Mouse (Mus musculus) adrenal gland, postnatal 14 days (tissue): Measurements from ENCODE around the gene Gm49395. TPM values are rescaled to one million over a fixed set of nuclear protein-coding genes. Genes with fewer than 3 reads are reported as not detected.

ENCODE experiments used
- DNase-seq: peaks from one replicate; pipeline ENCODE4 v3.0.0; 2021; ENCODE audit warnings: mixed read lengths
- total RNA-seq: library from RNA; stranded (reverse); gene quantifications from 2 replicates; pipeline ENCODE4 v1.2.3, GENCODE M21; 2021

Gm49395 gene
- total RNA-seq, 1 experiment from 2014 or later = 7.0 TPM

DNA sequence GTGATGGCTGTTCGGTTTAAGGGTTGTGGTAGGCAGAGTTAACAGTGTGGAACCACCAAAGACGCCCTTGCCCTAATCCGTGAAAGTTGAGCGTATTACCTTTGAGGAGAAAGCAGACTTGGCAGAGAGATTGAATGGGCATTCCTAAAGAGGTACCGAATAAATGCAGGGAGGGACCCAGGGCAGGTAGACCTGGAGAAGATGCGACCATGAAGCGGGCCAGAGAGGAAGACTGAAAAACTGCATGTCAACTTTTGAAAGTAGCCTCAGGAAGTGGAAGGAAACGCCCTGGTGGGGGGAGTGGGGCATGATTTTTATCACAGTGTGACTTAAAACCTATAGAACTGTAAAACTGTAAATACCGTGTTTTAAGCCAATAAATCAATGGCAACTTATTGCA lies 2.3 kb downstream of the Gm49395 start:
- no peak for DNase-seq

DNA sequence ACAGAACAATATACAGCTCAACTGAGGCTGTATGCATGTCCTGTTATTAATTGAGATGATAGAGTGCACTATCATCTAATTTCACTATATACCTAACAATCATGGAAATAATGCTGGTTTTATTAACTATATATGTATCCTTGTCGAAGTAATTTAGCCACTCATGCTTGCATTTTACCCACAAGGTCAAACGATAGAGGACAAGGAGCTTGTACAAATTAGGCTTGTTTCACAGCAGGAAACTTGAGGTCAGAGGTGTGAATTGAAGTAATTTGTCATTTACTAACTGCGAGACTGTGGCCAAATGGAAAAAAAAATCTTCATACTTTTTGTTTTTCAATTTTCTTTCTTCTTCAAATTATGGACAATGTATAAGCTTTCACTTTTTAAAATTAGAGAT lies 3.5 kb downstream of the Gm49395 start:
- no peak for DNase-seq

DNA sequence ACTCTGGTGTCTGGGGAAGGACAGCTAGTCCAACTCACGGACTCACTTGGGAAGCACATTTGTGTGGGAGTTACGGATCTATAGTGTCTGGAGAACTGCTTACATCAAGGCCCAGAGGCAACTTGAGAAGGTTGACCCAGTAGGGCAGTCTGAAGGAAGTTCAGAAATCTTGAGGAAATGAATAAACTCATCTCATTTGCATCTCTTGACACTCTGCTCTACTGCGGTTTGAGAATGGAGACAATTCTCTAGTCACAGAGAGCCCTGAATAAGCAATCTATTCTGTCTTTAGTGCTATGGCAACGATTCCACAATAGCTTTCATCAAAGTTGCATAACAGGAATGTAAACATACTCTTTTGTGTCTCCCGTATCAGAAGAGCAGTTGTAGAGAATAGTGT lies 4.8 kb downstream of the Gm49395 start:
- DNase-seq = no peak

DNA sequence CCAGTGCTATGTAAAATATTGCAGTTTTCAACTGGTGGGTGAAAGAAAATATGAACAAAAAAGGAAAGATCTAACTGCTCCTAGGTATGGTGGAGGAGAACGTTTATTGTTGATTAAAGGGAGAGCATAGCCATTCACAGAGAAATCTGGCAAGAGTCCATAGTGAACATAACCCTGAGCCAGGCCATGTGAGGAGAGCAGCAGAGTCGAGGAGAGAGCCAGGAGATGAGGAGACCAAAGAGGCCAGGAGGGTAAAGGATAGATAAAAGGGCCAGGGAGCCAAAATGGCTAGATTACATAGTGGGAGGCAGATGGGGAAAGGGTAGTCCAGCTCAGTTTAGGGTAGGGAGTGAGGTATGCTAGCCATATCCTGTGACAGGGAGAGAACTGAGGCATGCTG lies 5.5 kb downstream of the Gm49395 start:
- peak; percentile 27 for DNase-seq

DNA sequence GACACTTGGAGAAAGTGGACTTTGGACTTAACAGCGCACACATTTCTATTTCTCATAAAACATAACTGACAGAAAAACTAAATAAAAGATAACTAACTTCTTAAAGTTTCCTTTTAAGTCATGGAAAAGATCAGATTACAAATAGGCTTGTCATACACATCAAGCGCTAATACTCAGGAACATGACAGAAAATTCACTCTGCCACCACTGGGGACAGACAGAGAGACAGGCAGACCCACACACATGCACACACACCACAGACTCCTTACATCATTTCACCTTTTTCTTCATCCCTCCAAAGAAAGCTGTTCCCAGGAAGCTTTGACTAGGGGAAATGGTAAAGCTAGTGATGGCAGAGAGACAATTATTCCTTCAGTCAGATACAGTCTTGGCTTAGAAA lies 6.3 kb downstream of the Gm49395 start:
- no peak for DNase-seq

DNA sequence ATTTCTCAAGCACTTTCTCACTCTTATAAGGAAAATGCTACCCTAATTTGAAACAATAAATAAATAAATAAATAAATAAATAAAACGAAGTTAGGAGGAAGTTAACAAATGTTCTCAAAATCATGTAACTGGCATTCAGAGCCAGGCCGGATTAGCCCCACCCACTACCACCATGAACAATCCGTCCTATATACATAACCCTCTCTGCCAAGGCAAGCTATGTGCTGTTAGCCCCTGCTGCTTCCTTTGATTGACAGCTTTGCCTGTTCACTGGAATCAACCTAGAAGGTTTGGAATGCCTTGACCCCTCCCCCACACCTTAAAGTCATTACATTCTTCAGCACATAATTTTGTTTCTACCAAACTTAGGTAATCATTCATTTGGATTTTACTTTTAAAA lies 10.2 kb downstream of the Gm49395 start:
- DNase-seq = no peak

DNA sequence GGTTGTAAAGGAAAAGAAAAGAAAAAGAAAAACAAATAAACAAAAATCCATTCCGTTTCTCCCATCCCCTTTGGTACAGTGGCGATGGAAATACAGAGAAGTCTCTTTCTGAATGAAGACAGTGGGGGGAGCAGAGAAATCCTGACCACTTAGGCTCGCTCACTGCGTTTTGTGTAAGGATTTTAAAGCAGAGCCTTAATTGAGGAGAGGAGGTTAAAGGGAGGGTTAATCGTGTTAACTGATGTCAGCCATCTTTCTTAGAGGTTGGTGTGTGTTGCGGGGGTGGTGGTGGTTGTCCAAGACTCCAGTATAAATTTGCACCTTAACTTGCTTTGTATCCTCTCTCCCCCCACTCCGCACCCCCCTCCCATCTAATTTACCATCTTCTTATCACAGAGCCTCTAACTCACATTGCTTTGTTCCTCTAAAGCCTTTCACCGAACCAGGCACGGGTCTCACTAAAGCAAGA lies 10.7 kb downstream of the Gm49395 start:
- DNase-seq = no peak

DNA sequence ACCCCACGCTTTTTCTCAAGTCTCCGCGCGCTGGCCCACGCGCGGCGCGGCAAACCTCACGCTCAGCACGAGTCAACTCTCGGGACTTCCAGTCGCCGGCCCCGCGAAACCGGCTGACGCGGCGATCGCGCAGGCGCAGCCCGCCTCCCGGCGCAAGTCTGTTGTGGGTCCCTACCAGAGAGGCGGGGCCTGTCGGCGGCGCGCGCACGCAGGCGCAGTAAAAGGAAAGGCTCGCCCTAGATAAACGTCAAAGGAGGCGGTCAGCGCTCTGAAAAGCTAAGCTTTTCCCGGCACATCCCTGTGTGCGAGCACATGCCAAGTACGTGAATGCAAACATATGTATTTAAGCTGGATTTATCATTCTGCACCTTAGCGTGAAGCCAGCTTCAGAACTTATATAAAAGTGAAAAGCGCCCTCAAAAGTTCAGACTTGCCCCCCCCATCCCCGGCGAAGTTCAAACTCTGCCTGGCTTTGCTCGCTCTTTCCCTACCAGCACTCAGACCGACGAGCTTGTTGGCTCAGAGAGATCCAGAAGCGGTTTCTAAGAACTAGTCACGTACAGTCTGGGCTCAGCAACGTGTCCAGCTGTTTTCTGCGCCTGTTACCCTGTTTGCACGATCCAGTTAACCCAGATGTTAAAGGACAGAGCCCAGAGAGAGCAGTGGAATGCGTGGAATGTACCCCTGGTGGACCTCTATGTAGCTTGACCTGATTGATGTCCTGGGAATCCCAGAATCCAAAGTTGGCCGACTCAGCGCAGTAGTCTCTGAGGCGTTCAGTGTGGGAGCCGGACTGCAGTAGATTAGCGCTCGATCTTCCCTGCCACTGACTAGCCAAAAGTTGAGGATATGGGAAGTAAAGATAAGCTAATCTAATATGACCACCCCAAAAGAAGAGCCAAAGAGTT lies 11.4 kb downstream of the Gm49395 start, which contains the start of gene Pelo:
Pelo (minus strand) TSS at position 118 of the 908 bp plus-strand sequence.
- DNase-seq = peak; percentile 98

DNA sequence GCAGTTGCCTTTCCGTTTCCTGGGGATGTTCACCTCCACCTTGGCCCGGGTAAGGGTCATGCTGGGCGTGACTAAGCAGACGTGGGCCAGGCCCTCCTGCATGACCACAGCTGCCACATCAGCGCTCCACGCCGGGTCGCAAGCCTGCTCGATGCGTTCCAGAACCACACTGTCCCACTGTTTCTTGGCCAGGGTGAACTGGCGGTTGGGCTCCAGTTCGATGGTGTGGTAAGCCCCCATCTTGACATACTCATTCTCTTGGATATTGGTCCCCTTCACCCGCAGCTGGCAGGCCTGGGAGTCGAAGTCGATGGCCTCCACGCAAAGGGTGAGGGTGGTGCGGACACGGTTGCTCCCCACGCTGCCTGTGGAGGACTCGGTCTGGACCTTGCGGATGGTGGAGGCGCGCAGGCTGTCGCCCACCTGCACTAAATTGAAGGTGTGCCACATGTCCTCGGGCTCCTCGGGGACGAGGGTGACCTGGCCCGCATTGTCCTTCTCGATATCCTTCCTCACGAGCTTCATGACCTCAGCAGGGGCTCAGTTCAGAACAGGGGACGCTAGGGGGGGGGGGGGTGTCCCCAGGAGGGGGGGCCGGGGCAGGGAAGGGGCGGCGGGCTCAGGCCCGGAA lies 12.2 kb downstream of the Gm49395 start:
- peak; percentile 58 for DNase-seq

DNA sequence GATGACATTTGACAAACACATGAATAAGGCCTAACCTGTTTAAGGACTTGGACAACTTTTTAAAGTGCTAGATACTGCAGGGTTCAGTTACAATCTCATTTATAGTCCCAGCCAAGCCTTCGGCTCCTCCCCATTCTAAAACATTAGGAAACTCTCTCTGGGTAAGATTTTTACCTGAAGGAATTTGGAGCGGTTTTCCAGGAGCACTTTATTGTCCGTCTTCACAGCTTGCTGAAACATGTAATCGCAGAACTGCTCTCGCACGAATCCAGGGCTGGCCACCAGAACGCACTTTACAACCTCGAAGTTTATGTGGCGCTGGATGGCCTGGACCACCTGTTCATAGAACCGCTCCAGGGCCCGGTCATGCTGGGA lies 12.7 kb downstream of the Gm49395 start:
- no peak for DNase-seq

DNA sequence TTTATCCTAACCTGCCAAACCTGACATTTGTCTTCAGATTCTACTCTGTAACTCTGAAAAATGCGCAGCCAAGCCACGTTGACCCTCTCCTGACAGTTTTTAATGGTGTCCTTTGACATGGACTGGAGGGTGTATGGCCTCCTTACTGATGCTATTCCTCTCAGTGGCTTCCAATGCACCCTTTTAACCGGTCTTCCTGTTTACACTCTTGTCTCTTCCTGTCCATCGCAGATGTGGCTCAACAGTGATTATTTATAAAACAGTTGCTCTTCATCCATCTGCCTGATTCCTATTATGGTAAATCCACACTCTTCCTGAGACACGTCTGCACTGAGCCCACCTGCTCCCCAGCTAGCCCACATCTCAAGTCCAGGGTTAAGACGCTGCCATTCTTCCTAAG lies 15.7 kb downstream of the Gm49395 start:
- DNase-seq = no peak

DNA sequence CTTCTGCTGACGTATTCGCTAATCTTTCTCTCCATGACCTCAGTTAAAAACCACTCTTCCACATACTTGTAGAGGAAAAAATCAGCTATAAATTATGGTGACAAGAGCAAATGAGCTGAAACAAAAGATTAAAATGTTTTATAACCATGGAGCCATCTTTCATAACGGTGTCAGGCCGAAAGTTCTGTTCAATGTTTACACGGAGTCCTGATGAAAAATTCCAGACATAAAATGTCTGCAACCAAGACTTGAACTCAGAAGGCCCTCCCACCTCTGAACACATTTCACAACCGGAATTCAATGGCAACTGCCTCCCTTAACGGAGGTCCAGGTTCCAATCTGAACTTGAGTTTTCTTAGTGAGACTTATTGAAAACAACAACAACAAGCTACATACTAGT lies 19.4 kb downstream of the Gm49395 start:
- no peak for DNase-seq

DNA sequence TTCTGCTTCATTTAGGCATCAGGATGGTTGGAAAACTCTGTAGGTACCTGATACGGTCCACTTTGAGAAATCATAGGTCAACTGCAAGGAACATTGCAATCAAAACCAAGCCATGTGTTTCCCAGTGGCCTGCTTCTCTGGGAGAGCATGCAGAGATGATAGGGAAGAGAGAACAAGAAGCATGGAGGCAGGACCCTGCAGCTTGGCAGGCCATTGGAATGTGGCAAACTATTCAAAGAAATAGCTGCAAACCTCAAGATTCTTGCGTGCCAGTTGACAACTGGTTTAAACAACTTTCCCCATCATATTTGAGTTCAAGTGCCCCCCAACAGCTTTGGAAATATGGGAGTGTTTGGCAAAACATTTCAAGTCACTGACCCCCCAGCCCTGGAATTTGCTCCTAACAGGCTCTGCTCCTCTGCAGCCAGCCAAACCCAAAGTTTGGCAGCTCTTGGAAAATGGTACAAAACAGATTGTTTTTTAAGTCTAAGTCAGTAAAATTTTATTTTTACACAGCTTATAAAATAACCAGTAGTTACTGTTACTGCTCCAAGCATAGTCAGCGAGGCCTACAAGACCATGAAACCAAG lies 21.6 kb downstream of the Gm49395 start:
- DNase-seq = no peak

DNA sequence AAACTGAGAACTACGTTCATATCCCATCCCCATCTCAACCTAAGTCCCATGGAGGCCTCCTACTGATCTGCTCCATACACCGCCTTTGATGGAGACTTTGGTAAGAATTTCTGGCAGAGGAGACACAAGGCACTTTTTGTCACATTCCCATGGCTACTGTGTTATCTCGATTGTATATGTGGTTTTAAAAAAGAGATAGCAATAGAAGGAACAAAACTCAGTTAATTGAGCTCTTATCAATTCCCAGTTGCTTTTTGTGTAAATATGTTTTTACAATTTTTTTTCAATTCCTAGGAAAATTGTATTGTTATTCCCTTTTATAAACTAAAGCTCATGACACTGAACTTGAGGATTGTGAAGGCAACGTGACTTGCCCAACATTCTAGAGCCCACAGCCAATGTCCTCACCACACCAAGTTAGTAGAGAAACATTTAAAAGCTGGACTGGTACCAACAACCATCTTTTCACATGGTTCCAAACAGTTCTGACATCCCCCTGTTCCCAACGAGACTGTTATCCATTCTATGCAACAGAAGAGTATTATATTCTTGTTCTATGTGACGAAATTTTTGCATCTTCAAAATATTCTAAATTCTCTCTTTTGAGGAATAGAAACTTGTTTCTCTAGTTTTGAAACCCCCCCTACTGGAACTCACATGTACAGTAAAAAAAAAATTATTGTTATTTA lies 22.6 kb downstream of the Gm49395 start:
- no peak for DNase-seq

DNA sequence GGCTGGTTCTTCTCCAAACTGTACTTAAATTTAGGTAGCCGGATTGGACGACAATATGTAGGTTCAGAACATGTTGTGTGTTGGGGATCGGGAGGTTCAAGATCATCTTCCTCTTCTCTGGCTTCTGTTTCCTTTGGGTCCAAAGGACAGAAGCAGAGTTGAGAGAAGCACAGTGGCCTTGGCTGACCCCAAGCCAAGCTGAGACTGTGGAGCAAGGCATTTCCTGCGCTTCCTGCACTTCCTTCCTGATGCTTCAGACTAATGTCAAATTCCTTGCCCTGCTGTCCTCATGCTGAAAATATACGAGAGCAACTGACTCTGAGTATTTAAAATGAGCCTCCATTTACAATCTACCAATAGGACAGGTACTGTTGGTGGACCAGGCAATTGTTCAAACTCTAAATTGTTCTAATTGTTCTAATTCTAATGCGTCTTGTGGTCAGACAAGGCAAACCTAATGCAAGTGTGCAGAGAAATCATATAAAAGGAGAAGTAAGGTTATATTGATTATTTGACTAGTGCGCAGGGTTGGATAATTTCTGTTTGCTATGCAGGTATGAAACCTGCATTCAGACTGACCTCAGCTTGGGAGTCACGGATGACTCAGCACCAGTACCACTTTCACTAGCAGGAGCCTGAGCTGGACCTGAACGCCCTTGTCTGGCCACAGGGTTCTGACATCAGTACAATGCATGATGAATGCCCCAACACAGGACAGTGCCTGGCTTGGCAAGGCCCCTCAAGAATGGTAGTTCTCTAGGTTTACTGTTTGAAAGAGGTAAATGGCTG lies 24.2 kb downstream of the Gm49395 start:
- DNase-seq = peak; percentile 17

DNA sequence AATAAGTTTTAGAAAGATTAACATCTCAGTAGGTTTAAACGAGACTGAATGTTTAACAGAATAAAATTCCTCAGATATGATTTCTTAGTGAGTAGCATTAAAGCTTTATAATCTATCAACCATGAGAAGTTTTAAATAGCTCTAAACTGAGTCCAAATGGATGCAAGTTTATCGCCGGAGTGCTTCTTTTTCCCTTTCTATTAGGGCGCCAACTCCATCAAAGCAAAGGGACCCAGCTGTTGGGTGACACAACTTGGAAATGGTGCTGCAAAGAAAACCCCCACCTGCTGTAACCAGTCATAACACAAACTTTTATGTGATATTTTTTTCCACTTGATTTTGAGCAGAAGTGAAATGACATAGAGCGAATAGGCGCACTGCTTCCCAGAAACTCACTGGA lies 29.3 kb downstream of the Gm49395 start:
- no peak for DNase-seq

DNA sequence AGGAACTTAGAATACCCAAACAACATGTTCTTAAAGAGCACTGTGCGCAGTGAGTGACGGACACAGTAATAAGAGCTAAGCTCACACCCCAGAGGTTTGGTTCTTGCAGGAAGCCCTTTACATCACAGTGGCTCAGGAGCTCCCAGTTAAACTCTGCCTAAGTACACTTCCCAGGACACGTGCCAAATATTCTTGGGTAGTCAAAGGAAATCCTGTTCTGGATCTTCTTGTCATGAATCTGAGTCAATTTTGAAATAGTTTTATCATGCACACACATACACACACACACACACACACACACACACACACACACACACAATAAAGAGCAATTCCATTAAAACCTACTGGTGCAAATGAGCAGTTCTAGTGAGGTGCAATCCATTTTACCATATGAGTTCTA lies 30.3 kb downstream of the Gm49395 start:
- peak; percentile 26 for DNase-seq

DNA sequence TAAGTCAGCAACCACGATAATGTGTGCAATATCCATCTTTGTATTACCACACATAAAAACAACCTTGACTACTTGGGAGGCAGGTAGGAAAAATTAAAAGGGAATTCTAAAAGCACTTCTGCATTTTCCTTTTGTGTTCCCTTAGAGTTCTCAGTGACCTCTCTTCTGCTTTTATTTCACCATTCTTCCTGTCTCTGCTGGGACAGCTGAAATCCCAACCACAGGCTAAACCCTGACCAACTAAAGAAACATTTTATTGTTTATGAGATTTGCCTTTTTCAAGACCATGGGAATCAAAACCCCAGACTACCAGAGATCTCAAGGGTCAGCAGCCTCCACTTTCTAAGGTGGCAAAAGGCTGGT lies 33.8 kb downstream of the Gm49395 start:
- no peak for DNase-seq

DNA sequence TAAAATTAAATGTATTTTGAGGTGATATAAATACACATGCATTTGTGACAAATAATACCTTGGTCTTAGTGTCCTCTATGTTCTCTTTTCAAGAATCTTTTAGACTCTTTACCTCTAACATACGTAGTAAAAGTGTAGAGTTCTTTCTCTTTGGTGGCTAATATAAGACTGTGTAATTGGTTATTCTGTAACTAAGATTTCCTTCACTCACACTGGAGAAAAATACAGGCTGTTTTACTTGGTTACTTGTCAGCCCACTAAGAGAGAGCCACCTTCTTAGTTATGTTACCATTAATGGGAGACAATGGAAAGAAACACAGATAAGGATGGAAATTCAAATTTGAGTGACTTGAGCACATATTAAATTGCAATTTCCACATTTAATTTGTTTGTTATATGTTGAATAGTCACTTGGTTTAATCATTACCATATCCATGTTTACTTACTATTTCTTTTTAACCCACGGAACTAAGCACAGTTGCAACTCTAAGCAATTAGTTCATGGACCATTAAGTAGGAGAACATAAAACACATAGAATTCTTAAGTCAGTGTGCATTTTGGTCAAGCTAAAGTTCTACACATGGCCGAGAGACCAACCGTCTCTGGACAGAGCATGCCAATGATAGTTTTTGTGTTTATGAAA lies 34.3 kb downstream of the Gm49395 start:
- DNase-seq = no peak

DNA sequence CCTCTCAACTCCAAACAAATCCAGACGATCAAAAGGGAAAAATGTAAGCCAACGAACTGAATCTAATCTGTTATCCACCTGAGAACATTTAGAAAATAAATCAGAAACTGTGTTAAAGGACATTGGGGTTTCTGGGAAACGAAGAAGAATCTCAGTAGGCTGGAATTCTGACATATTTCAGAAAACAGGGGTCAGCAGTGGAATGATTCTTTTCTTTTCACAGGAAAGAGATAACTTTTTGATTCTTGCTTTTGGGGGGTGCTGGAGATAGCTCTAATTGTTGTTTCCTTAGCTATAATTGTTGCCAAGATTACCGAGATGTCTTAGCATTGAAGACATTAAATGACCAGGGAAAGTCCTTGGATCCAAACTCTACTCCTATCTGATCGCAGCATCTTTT lies 44.2 kb downstream of the Gm49395 start:
- DNase-seq = no peak

DNA sequence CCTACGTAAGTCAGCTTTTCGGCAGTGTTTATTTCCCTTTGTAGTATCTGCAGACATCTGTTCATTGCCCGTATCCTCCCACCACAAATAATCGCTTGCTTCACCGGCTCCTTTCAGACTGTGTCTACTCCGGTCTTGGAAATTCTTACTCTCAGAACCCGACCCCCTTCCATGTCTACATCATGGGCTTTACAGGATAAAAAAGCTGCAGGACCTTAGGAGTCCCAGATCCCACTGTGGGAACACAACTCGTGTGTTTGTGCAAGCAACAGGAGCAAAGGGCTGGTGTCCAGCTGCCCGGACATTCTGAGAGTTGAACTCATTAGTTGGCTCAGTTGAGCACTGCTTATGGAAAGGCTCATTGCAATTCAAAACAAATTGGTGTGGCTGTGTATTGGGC lies 46.9 kb downstream of the Gm49395 start:
- no peak for DNase-seq
